Mouse (Mus musculus) heart, postnatal 0 days (tissue): ENCODE measurements around the gene Zfp853. TPM values are rescaled to one million over a fixed set of nuclear protein-coding genes. Genes with fewer than 3 reads are reported as not detected.
A peak's percentile ranks its signal among the peaks of the same experiment; 100 is the strongest.

Source experiments
- ATAC-seq: fragments of 200-750 bp; cut with Nextera tagmentation; 2 replicates; pipeline ENCODE4 v1.8.0; 2017; ENCODE audit warnings: low read depth, moderate number of reproducible peaks, moderate library complexity; ENCODE audit not compliant: insufficient read depth
- DNase-seq: peaks from one replicate; pipeline ENCODE4 v3.0.0-alpha.2; 2016; ENCODE audit warnings: low spot score
- H3K27ac ChIP-seq: fragments of 300-500 bp; sonication (generic); 2 replicates; pipeline ENCODE4 v1.5.1; 2014; ENCODE audit warnings: low read depth, mild to moderate bottlenecking
- H3K27me3 ChIP-seq: fragments of 300-500 bp; sonication (generic); 2 replicates; pipeline ENCODE4 v1.6.1; 2014; ENCODE audit warnings: low read length, mixed read lengths; ENCODE audit not compliant: control insufficient read depth, insufficient read depth
- H3K36me3 ChIP-seq: fragments of 300-500 bp; sonication (generic); replicated peaks from 2 replicates; pipeline ENCODE4 v1.6.1; 2014; ENCODE audit warnings: low read length, mixed read lengths; ENCODE audit not compliant: control insufficient read depth, insufficient read depth
- H3K4me1 ChIP-seq: fragments of 300-500 bp; sonication (generic); 2 replicates; pipeline ENCODE4 v1.6.1; 2014; ENCODE audit warnings: antibody characterized with exemption; ENCODE audit not compliant: control insufficient read depth, insufficient read depth
- H3K4me2 ChIP-seq: fragments of 300-500 bp; sonication (generic); 2 replicates; pipeline ENCODE4 v1.6.1; 2014; ENCODE audit warnings: low read depth, mild to moderate bottlenecking, low read length, moderate library complexity
- H3K4me3 ChIP-seq: fragments of 300-500 bp; sonication (generic); 2 replicates; pipeline ENCODE4 v1.5.1; 2014; ENCODE audit warnings: low read depth, low read length
- H3K9ac ChIP-seq: fragments of 300-500 bp; sonication (generic); replicated peaks from 2 replicates; pipeline ENCODE4 v1.6.1; 2014; ENCODE audit warnings: low read depth, low read length, mixed read lengths
- H3K9me3 ChIP-seq: fragments of 300-500 bp; sonication (generic); replicated peaks from 2 replicates; pipeline ENCODE4 v1.6.1; 2016; ENCODE audit warnings: low read length; ENCODE audit not compliant: control insufficient read depth
- CTCF ChIP-seq: IDR thresholded peaks from 2 replicates; pipeline ENCODE4 v1.5.1; 2016; ENCODE audit warnings: antibody characterized with exemption, control low read depth, low read depth
- EP300 ChIP-seq: IDR thresholded peaks from 2 replicates; pipeline ENCODE4 v1.6.1; 2016; ENCODE audit warnings: antibody characterized with exemption, low read depth
- WGBS: fragments of 180-500 bp; shearing (Covaris S2); extraction: QIAGEN DNeasy Blood & Tissue Kit; methylation state at CpG from one replicate; pipeline ENCODE4 v1.1.7; 2014; 5-methylcytosine and 5-hydroxymethylcytosine counted together
- polyA plus RNA-seq: library from polyadenylated mRNA; unstranded; fragments of >200 nt; fragmentation: Nextera tagmentation; extraction: Ambion mirVana; gene quantifications from 2 replicates; pipeline ENCODE4 v1.2.1, GENCODE M21; 2015
- total RNA-seq: library from RNA; depleted of rRNA; stranded (reverse); fragments of >200 nt; gene quantifications from 2 replicates; pipeline ENCODE4 v1.2.3, GENCODE M21; 2014; ENCODE audit warnings: low replicate concordance

Gene Zfp853
- total and polyA plus RNA-seq, 2 experiments from 2014 or later = 0.04 TPM; not detected in 1

DNA sequence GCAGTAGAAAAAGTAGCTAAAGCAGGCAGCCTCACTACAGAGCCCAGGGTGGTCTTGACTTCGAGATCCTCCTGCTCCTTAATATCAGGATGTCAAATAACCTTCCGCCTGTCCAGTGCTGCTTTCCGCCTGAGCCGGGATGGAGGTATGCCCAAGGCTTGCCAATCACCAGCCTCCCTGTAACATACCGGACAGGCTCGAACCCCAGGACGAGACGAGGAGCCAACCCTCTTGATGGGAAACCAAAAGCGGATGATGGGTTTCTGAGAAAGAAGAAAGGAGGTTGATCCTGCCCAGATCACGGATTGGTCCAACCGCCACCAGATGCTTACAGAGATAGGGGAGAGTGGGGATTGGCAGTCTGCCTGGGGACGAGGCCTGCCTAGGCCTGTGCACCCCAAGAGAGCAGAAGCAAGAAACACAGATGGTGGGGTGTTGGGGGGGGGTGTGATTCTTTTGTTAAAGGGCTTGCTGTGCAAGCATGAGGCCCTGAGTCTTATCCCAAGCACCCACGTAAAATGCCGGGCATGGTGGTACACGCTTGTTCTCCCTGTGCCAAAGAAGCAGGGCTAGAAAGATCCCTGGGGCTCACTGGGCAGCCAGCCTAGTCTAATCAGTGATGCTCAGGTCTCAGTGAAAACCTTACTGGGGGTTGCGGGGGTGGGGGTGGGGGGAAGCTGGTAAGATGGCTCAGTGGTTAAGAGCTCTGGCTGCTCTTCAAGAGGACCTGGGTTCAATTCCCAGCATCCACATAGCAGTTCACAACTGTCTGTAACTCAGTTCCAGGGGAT is 20.7 kb downstream of the Zfp853 start:
- ATAC-seq = no peak
- 82% methylated on average over 16 of the region's 16 CpGs for WGBS
- no peak for DNase-seq

DNA sequence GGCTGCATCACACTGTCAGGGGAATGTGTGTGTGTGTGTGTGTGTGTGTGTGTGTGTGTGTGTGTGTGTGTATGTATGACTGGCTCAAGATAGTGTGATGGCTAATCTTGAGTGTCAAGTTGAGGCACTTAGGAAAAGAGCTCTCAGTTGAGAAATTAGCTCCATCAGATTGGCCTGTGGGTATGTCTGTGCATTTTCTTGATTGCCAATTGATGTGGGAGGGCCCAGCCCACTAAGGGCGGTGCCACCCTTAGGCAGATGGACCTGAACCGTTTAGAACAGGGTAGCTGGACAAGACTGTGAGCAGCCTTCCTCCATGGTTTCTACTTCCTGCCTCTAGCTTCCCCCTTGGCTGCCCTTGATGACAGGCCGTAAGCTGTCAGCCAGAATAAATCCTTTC is 21.3 kb downstream of the Zfp853 start:
- H3K36me3 ChIP-seq = no peaks in the 10 kb centered on the region
- peaks cover 15% of the 10 kb centered on the region for H3K4me1 ChIP-seq
- DNase-seq (no peak), ATAC-seq (no peak)
- no peak overlapping the region for H3K4me3 ChIP-seq
- 73% methylated on average over 3 of the region's 3 CpGs for WGBS
- no peak overlapping the region for H3K9ac ChIP-seq
- peaks cover 7% of the 10 kb centered on the region; the same call in 1 of the 2 replicates for H3K27me3 ChIP-seq
- H3K27ac ChIP-seq = no peak overlapping the region
- TF ChIP-seq CTCF = no peak
- TF ChIP-seq EP300 = no peak
- no peak overlapping the region for H3K4me2 ChIP-seq
- no peaks in the 10 kb centered on the region for H3K9me3 ChIP-seq

More for the DNA sequence above, 20.7 kb downstream of the Zfp853 start:
- TF ChIP-seq CTCF (no peak), EP300 (no peak)
- Histone ChIP-seq H3K9ac (no peak overlapping the region), H3K36me3 (no peaks in the 10 kb centered on the region), H3K27me3 (peaks cover 9% of the 10 kb centered on the region; the same call in 1 of the 2 replicates), H3K27ac (no peak overlapping the region), H3K4me1 (peaks cover 15% of the 10 kb centered on the region), H3K4me2 (no peak overlapping the region), H3K4me3 (no peak overlapping the region), H3K9me3 (no peaks in the 10 kb centered on the region)

DNA sequence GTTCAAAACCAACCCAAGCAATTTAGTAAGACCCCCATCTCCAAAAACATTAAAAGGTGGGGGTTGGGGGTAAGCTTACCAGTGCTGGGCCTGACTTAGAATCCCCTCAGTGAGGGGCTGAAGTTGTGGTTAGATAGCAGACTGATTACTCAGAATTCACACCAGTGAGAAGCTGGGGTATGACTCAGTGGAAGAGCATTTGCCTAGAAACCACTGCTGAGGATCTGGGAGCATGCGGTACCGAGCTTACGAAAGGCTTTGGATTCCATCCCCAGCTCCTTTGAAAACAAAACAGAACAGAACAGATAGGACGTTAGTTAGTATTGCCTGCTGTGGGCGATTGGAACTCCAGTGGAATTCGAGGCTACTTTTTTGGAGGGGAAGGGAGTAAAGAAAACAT is 21.8 kb downstream of the Zfp853 start:
- peaks cover 15% of the 10 kb centered on the region for H3K4me1 ChIP-seq
- TF ChIP-seq CTCF (no peak), EP300 (no peak)
- H3K36me3 ChIP-seq = no peaks in the 10 kb centered on the region
- no peak overlapping the region for H3K9ac ChIP-seq
- peaks cover 7% of the 10 kb centered on the region; the same call in 1 of the 2 replicates for H3K27me3 ChIP-seq
- H3K4me3 ChIP-seq = no peak overlapping the region
- 55% methylated on average over 6 of the region's 6 CpGs for WGBS
- ATAC-seq = no peak
- H3K27ac ChIP-seq = no peak overlapping the region
- no peaks in the 10 kb centered on the region for H3K9me3 ChIP-seq
- no peak overlapping the region for H3K4me2 ChIP-seq
- DNase-seq = no peak

DNA sequence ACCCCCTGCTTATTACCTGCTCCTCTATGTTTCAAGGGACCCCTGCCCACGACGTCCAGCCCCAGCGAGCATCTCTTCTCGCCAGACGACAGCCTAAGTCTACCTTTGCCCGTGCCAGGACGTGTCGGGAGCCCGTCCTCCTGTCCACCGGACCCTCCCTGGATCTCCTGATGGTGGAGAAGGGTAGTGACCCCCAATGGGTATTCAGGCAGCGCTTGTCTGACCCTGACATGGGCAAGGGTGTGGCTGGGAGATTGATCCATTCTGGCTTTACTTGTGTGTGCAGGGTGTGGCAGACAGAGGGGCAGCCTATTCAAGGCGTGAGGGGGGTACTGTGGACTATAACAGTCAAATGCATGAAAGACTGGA is 23.3 kb downstream of the Zfp853 start:
- DNase-seq (no peak), ATAC-seq (peak; percentile 7; the same call in 1 of the 2 replicates)
- peak overlapping the region; percentile 53 for H3K27ac ChIP-seq

DNA sequence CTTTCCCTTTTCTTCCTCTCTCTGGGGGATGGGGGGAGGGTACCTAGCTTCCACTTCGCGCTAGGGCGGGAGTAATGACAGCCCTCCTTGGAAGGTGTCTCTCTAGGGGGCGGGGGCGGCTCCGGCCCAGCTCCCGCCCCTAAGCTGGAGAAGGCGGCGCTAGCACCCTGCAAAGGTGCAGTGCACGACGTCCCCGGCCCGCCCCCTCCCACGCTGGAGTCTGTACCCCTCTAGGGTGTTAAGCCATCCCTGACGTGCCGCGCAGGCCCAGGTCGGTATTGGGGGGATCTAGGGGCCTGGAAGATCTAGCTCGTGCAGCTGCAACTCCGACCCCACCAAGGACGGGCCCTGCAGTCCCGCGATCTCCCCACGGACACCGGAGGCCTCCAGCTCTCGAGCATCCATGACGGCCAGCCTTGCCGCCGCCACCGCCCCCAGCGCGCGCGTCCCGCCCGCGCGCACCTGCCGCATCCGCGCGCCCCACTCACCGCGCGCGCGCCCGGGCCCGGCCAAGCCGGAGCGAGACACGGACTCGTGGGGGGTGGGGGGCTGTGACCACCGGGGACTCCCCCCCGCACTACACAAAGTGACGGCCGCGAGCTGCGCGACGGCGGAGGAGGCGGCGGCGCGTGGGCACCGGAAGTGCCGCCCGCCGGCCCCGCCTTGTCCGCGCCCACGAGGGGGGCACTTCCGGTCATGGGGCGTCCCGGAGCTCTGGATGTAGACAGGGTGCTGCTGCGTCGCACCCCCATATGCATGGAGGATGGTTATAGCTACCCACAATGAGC is 23.9 kb downstream of the Zfp853 start, which contains the start of gene Zfp316:
Gene Zfp316, minus strand, starts transcription at position 660 of the 788 bp plus-strand sequence.
- TF ChIP-seq CTCF = no peak
- TF ChIP-seq EP300 = no peak
- Histone ChIP-seq H3K4me3 (peak within 1 kb of the TSS; percentile 98), H3K36me3 (no peaks in the 10 kb centered on the region), H3K27ac (peak within 1 kb of the TSS; percentile 53), H3K9ac (peak within 1 kb of the TSS; percentile 90), H3K4me2 (peak within 1 kb of the TSS; percentile 99), H3K9me3 (no peaks in the 10 kb centered on the region), H3K27me3 (no peaks in the 10 kb centered on the region), H3K4me1 (peaks cover 15% of the 10 kb centered on the region)
- under 1% methylated on average over 67 of the region's 79 CpGs for WGBS
- peak; percentile 29 for DNase-seq
- ATAC-seq = peak; percentile 79

More for the DNA sequence above, 23.3 kb downstream of the Zfp853 start:
- H3K9ac ChIP-seq = peak overlapping the region; percentile 90
- no peaks in the 10 kb centered on the region for H3K36me3 ChIP-seq
- no peaks in the 10 kb centered on the region for H3K9me3 ChIP-seq
- peak overlapping the region; percentile 98 for H3K4me3 ChIP-seq
- 4% methylated on average over 12 of the region's 12 CpGs for WGBS
- peaks cover 15% of the 10 kb centered on the region for H3K4me1 ChIP-seq
- H3K4me2 ChIP-seq = peak overlapping the region; percentile 99
- TF ChIP-seq CTCF (no peak), EP300 (no peak)
- H3K27me3 ChIP-seq = no peaks in the 10 kb centered on the region
